Mouse (Mus musculus) T-helper 1 cell (primary cell): ENCODE measurements around the gene Ubac2.
"Not testable (repeated sequence)": the region's sequence is repeated elsewhere in the genome, so short reads cannot be mapped to it uniquely, and the experiment has no call there.

ENCODE experiments used
- in situ Hi-C: fragments of 300-600 bp; cut with MboI, MseI; formaldehyde crosslinking; loops from one replicate; pipeline ENCODE4 v1.15.1; 2025; ENCODE audit warnings: high pct_unique_total_duplicates

Gene Ubac2

DNA sequence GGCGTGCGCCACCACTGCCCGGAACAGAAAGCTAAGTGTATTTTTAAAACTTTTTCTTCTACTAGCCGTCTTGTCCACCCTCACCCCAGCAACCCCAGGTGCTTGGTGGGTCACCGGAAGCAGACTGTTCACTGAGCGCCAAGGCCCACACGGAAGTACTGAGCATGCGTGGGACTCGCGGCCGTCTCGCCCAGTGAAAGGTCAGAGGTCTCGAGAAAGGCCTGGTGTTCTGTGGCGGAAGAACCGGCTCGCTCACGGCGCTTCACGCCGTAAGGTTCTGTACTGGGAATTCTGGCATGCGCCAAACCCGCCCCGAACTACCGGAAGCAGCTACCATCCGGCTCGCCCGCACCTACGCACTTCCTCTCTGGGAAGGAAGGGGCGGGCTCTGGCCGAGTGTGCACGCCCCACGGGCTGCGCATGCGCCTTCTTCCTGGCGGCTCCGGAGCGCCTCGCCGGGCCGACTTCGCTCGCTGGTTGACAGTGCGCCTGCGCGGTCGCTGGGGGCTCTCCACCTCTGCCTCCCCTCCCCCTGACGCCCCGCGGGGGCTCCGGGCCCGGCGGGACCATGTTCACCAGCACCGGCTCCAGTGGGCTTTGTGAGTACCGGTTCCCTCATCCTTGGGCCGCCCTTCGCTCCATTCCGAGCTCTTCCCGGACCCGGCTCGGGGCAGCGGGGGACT, at the start of gene Ubac2:
Ubac2 (plus strand) TSS at position 445 of the 683 bp plus-strand sequence.
- in situ Hi-C loops: no loop called here

DNA sequence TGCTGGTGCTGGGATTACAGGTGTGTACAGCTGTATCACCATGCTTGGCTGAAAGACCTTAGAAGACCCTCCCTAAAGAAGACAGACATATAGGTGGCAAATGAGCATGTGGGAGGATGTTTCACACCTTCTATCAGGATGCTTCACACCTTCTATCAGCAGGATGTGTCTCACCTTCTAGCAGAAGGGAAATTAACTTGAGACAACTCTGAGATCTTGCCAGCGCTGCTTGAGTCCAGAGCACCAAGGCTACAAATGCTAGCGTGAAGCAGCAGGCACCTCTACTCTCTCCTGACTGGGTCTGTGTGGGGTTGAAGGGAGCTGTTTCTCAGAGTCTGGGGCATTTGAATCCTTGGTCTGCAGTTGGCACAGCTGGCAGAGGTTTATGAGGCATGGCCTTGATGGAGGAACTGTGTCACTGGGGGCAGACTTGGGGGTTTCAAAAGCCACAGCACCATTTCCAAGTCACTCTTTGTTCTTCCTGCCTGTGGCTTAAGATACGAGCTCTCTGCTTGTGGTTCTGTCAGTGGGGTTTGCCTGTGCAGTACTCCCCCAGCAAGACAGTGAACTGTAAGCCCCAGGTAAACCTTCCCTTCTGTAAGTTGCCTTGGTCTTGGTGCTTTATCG, 48.5 kb upstream of the Ubac2 start:
- in situ Hi-C loops: no loop called here

- in situ Hi-C loops: no loop called here
Observed at GRCm38 (mm10) chr14:121833001-121833520, 45.4 kb upstream of the Ubac2 start.

- in situ Hi-C loops: no loop called here
Observed at GRCm38 (mm10) chr14:121838161-121838560, 40.3 kb upstream of the Ubac2 start.

DNA sequence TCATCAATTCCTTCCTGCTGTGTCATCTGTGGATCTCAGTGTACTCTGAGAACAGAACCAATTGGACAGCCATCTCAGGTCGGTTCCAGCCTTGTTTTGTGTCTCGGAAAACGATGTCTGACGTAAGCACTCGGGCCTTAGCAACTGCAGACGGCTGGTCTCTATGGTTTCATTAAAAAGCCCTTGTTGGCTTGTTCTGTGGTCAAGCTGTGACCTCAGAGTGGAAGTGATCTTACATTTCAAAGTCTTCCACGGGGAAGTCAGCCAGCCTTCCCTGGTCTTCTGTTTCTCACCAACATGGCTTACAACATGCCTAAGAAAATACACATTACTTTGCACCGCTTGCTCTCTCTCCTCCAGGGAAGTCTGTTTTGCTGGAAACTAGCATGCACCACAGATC, 38.2 kb upstream of the Ubac2 start:
- in situ Hi-C loops: no loop called here

GRCm38 (mm10) chr14:121844486-121844885, 33.9 kb upstream of the Ubac2 start:
- in situ Hi-C loops: no loop called here

GRCm38 (mm10) chr14:121851231-121851630, 27.2 kb upstream of the Ubac2 start:
- in situ Hi-C loops: no loop called here

DNA sequence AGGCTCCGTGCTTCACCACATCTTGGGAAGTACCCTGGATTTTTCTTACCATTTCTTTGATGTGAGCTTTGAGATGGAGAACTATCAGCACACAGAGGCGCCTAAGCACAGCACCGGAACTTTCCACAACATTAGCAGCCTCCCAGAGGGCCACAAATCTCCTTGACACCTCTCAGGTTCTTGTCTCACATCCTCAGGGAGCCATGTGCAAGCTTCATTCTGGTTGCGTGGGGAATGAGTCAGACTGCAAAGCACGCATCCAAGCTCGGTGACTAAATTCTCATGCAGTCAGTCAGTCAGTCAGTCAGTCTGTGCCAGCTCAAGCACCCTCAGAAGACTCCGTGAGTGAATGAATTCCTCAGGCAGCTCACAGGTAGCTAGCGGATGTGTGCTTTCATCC, 25.9 kb upstream of the Ubac2 start:
- in situ Hi-C loops: no loop called here

GRCm38 (mm10) chr14:121865162-121865561, 13.3 kb upstream of the Ubac2 start:
- in situ Hi-C loops: loop anchor here (5.0 kb wide), 1 partner anchor 57 kb away; no protein-coding TSS in a partner anchor

DNA sequence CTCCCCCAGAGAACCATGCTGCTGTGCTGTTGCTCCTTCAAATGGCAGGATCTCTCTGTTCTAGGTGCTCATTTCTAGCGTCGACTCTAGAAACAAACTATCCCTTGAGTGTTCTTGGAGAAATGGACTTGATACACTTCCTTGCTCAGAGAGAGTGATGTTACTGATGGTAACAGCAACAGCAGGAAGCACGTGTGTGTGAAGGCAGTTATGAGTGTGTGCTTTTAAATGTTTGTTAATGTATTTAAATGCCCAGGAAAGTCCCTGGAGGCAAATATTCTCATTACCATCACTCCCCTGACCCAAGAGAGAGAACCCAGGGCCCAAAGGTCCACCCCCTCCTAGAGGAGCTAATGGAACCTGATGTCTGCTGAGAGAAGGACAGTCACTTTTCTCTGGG, 11.8 kb upstream of the Ubac2 start:
- in situ Hi-C loops: loop anchor here (5.0 kb wide), 1 partner anchor 56 kb away; no protein-coding TSS in a partner anchor

GRCm38 (mm10) chr14:121869111-121869510, 9.3 kb upstream of the Ubac2 start:
- in situ Hi-C loops: loop anchor here (5.0 kb wide), 1 partner anchor 53 kb away; no protein-coding TSS in a partner anchor

GRCm38 (mm10) chr14:121872760-121873159, 5.7 kb upstream of the Ubac2 start:
- in situ Hi-C loops: no loop called here

DNA sequence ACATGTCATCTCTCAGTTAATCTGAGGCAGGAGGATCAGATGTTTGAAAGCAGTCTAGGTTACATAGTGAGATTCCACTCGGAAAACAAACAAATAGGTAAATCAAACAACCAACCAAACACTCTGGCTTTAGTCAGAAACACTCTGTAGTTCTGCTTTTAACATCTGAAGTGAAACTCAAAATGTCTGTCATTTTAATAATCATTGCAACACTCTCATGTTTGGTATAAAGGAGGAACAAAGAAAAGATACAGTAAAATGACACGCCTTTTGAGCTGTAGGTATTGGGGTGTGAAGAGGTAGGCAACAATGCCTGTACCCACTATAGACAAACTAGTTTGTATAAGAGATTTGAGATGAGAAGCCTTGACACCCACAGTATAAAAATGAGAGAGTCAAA, 5.2 kb upstream of the Ubac2 start:
- in situ Hi-C loops: no loop called here

DNA sequence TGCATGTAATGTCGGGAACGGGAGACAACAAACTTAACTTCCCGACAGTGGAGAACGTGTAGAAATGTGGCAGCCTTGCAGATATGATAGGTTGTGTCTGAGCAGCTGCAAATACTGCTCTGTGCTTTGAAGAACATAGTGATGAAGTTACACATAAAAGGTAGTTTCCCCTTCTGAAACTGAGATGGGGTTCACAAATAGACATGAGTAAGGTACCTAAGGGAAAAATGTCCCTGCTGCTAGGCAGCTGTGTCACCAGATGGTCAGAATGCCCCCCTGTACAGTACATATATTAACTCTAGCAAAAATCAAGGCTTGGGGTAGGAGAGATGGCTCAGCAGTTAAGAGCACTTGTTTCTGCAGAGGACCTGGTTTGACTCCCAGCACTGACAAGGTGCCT, 4.8 kb upstream of the Ubac2 start:
- in situ Hi-C loops: no loop called here

DNA sequence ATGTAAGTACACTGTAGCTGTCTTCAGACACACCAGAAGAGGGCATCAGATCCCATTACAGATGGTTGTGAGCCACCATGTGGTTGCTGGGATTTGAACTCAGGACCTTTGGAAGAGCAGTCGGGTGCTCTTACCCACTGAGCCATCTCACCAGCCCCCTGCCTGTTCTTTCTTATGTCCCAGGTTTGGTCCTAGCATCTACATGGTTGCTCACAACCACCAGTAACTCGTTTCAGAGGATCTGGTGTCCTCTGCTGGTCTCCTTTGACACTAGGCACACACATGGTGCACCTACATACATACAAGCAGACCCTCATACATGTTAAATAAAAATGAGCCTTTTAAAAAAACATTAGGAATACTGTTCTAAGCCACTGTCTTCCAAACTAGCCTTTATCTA, 2.2 kb upstream of the Ubac2 start:
- in situ Hi-C loops: not testable (repeated sequence)

DNA sequence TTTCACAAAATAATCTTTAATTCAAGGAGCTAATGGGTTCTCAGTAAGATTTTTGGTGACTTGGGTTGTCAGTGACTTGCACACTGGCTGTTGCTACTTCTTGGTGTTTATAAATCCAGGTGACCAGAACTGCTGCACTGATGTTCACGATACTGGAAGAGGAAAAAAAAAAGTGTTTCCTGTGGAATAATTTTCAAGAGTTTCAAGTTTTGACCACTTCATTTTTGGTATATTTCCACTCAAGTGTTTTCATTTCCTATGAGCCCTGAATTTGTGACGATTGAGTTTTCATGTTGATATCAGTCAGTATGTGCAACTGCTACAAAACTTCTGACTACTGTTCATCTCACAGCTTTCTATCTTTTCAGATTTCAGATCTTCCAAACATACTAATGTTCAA, 1.6 kb upstream of the Ubac2 start:
- in situ Hi-C loops: no loop called here

- in situ Hi-C loops: no loop called here
Observed at GRCm38 (mm10) chr14:121877640-121878039, 780 bp upstream of the Ubac2 start.

- in situ Hi-C loops: no loop called here
Observed at GRCm38 (mm10) chr14:121878859-121879206, 413 bp downstream of the Ubac2 start.

DNA sequence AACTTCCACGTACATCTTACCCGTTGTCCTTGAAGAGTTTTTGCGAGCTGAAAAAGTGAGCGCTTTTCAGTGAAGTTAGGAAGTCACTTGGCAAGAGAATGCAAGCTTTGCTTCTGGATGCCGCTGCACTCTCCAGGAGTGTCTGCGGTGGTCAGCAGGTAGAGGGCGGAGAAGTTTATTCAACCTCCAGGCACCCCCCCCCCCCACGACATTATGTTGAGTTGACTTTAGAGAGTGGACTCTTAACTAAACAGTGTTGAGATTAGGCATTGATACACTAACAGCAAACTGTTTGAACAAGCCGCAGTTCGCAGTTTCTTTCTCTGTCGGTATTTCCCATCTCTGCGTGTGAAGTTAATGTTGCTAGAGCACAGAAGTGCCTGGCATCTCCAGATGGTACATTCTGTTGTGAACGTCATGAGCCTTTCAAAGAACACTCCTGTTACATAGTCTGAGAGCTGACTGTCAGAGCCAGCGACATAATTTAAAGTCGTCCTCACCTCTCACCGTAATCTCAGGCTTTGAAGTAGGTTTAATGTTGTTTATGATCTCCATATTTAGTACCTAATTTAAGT, 933 bp downstream of the Ubac2 start:
- in situ Hi-C loops: no loop called here

- in situ Hi-C loops: no loop called here
Observed at GRCm38 (mm10) chr14:121881211-121881610, 2.8 kb downstream of the Ubac2 start.

DNA sequence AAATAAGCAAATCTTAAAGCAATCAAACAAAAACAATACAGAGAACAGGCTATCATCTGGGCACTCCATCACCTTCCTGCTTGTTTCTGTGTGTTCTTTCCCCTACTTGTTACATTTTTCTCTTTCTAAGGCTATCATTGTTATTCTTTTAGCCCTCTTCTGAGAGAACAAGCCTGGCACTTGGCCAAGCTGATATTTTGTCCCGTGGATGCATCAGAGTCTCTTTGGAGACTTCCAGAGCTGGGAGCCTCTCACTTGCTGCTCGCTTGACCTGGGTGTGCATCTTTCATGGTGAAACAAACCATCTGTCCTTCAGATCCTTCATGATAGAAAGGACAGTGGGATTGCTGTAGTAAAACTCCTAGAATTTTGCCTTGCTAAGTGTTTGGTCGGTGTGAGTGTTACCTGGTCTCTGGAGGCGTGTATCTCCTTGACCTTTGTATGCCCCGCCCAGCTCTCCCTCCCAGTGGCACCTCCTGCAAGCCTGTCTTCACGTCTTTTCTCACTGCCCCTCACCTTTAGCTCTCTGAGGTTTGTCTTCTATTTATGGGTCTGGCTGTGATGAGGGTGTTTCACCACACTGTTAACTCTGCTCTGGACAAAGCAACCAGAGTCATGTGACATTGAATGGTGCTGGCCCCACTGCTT, 5.9 kb downstream of the Ubac2 start:
- in situ Hi-C loops: no loop called here

DNA sequence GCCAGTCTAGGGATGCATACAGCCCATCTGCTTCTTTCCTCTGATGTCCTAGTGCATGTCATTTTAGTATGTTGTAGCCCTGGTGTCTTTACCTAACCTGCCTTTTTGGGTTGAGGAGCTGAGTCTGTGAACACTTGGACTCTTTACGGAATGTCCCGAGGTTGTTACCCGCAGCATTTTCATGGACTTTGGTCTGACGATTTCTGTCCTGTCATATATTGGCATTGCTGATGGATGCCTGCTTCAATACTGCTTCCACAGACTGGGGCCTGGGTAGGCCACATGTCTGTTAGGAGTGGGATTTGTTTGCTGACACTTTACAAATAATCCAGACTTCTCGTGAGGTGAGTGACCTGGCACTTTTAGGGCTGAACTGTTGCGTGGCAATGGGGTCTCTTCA, 15.3 kb downstream of the Ubac2 start:
- in situ Hi-C loops: no loop called here
